Mouse (Mus musculus) C2C12 (cell line): ENCODE measurements around the gene Fxyd6.

Source experiments
- CEBPB ChIP-seq: IDR thresholded peaks from one replicate; pipeline ENCODE4 v1.6.1; 2011; ENCODE audit warnings: low read depth, mild to moderate bottlenecking, control low read depth, moderate library complexity
- CTCF ChIP-seq: IDR thresholded peaks from one replicate; pipeline ENCODE4 v1.5.1; 2011; ENCODE audit not compliant: control insufficient read depth, insufficient read depth, insufficient read length
- MYOD1 ChIP-seq: IDR thresholded peaks from one replicate; pipeline ENCODE4 v1.6.1; 2011; ENCODE audit warnings: low read depth; ENCODE audit not compliant: control insufficient read depth, insufficient read length

GRCm38 (mm10) chr9:45389596-45389995, 19.6 kb downstream of the Fxyd6 start:
- no peak for TF ChIP-seq CTCF
- no peak for TF ChIP-seq MYOD1
- no peak for TF ChIP-seq CEBPB
